Mouse (Mus musculus) heart, adult 9 months (tissue): ENCODE data around the gene Hsdl2.
"Not testable (repeated sequence)": the region's sequence is repeated elsewhere in the genome, so short reads cannot be mapped to it uniquely, and the experiment has no call there.

Experiments
- DNase-seq, 2 experiments: peaks; one replicate each; pipeline ENCODE4 v3.0.0; 2022; ENCODE audit warnings: low spot score in 2 of 2

Gene Hsdl2

DNA sequence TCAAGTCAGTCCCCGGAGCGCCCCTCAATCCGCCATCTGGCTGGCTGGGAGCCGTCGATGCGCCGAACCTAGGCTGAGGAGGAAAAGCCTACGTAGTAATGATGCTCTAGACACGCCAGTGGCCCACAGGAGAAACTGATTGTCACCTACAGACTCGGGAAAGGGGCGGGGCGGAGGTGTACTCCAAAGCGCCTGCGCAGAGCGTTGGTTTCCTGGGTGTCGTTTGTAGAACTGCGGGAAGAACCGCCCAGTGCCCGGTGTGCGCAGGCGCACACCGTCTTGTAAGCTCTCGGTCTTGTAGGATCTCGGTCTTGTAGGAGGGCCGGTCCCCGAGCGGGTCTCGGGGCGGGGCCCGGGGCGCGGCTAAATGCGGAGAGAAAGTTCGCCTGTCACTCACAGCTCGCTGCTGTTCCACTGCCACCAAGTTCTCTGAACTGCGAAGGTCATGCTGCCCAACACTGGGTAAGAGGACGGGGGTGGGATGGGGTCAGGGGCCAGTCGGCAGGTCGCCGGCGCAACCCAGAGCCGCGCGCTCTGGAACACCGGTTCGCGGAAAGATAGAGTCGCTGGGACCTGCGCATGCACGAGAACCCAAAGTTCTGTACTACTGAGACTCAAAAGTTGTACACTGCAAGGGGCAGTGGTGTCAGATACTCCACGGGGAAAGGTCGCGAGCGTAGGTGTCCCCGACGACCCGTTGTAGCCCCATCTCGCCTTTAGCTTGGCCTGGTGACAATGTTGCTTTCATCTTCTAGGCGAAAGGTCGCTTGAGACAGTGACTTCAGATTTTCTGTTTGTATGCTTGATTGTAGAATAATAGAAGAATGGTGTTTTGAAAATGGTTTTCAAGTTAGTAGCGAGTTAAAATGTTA, at the start of gene Hsdl2:
Gene Hsdl2, plus strand, starts transcription at position 250 of the 872 bp plus-strand sequence.
- DNase-seq = peak; percentile 98 to 99

DNA sequence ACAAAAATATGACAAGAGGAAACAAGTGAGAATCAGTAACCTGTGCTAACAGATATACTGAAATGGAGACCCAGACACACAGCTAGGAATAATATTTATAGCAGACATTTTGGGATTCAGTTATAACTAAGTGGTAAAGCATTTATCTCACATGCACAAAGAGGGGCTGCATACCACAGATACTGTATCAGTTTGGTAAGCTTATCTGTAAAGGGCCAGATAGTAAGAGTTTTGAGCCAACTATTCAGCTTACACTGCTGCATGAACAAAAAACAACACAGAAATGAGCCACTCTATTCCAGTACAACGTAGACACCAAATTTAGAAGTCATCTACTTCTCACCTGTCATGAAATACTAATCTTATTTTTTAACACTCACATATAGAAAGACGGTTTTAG, 48.1 kb upstream of the Hsdl2 start:
- DNase-seq = no peak

DNA sequence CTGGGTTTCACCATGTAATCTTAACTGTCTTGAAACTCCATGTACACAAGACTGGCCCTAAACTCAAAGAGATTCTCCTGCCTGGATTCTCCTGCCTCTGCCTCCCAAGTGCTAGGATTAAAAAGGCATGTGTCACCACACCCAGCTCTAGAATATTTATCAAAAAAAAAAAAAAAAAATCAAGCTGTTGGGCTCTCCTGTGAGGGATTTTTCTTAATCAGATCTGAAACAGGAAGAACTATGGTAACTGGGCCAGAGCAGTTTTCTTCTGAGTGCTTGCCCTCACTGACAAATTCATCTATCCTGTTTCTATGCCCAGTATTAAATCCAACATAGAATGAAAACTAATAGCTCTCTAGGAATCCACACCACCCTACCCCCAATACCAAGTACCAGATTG, 45.7 kb upstream of the Hsdl2 start:
- no peak for DNase-seq

DNA sequence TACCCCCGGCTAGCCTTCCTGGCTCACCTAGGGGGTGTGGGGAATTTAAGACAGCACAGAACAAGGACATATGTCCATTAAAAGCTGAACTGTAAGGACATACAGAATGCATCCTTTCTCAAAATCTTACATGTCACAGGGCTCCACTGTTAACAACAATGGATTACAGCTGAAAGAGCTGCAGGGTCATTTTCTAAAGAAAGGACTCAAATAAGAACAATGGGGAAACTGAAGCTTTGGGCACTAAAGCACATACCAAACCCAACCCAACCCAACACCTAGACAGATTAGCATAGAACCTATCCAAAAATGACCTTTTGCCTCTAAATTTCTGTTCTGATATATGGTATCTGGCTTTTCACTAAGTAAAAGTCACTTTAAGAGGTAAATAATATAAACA, 45.1 kb upstream of the Hsdl2 start:
- DNase-seq = no peak

DNA sequence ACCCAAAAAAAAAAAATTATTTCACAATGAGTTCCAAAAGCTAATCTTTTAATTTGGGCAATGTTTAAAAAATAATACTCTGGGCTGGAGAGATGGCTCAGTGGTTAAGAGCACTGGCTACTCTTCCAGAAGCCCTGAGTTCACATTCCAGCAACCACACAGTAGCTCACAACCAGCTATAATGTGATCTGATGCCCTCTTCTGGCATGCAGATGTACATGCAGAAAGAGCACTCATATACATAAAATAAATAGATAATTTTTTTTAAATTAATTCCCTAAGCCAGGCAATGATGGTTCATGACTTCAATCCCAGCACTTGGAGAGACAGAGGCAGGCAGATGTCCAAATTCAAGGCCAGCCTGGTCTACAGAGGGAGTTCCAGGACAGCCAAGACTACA, 38.4 kb upstream of the Hsdl2 start:
- DNase-seq = no peak

DNA sequence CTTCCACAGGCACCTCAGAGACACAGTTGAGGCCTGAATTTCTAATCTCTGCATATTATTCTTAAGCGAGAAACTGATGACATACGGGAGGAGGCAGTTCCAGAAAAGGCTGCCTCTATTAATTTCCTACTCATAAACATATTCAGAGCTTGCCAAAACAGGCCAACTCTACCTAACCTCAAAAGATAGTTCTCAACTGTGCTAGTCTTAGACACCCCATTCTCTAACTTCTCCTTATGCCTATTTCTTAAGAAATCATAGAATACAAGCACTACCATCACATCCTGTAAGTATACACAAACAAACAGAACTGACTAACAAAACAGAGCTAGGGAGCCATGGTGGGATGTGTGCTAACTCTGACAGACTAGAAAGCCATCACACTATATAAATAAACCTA, 36.7 kb upstream of the Hsdl2 start:
- no peak for DNase-seq

DNA sequence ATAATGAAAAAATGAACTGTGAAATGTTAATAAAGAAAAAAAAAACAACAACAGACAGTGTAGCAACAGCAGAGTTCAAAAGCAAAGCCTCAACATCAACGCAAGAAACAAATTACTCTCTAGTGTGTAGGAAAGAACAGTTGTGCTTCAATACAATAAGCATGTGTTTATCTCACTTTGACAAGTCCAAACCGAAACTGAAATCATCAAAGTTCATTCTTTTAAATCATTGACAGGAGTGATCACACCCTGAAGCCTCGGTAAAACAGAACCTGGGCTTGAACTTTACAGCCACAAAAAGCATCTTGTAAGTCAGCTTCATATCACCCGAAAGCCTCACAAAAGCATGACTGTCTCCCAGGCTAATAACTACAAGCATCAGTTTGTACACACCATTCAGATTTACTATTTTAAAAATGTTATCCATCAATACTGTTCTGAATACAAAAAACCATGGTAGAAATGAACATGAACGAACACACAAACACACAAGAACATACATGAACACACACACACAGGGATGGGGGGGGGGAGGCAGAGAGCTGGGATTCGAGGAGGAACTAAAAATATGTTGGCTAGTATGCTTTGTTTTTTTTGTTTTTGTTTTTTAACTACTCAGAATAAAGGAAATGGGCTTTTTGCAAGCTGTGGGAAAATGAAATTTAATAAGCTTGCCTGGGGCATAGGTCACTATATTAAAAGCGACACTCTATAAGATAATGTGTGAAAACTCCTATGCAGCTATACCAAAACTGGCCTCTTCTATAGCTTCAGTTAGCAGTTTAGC, 34.9 kb upstream of the Hsdl2 start:
- DNase-seq = no peak

DNA sequence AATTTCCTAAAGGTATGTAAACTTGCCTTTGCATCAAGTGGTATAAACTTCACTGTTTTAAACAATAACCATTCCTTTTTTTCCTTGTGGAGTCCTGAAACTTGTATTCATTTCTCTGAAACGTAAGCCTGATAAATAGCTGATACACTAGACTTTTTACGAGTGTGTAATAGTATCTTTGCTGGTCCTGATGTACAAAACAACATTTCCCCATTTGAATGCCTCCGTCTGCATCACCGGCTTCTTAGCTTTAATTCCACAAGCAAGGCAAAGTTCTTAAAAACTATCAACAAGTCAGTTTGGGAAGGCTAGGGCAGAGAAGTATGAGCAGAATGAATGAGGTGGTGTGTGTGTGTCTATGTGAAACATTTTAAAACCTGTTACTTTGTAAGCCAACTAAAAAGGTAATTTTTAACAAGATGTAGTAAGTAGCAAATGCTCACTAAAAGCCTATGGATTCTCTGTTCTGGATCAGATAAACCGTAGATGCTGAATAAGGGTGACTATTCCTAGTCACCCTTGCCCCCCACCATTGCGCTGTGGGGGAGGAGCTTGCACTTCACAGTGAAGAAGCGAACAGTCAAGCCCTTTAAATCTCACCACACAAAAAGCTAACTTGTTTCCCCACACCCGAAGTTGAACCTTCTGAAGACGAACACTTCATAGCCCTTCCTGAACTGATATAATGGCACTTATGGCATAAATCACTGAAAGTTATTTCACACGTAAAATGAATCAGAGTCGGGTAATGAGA, 34.0 kb upstream of the Hsdl2 start:
- DNase-seq = no peak

DNA sequence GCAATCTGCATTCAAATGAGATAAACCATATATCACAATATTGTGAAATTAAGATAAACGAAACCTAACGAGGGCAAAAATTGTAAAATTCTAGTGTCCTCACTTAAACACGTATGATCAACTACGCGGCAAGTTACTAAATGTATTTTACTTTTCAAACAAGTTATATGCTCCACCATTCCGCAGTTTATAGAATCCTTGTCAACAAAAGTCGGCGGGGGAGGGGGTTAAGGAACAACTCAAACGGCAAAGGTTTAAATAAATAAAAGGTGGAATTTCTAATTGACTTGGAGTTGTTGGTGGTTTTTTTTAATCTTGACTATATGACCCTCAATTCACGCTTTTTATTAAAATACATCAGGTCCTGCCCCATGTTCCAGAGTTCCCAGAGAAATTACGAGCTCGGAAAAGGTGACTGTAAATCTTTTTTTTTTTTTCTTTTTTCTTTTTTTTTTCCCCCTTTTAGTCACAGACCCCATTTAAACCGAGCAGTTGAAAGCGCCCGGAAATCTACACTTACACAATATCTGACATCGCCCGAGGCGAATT, 33.3 kb upstream of the Hsdl2 start:
- DNase-seq = no peak

DNA sequence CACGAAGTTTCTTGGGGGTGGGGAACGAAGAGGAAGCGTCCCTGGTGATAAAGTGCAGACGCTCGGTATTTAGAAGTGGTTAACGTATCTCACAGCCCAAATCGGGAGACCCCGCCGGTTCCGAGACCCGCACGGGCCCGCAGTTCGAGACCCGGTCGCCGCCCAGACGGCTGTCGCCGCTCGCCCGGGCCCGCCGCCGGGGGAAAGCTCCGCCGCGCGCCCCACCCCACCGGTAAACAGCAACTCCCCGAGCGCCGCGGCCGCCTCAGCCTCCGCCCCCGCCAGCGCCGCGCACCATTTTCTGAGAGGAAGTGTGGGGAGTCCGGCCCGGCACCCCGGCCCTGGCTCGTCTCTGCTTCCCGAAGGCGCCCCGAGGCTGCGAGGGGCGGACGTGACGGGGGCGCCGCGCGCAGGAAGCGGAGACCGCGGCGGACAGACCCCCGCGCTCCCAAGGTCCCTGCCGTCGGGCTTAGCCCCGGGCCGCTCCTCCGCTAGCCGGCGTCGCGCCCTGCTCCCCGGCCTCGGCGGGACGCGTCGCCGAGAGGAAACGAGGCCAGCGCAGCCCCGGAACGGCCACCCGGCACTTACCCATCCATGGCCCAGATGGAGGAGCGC, 32.7 kb upstream of the Hsdl2 start:
- peak; percentile 78 to 83 for DNase-seq

DNA sequence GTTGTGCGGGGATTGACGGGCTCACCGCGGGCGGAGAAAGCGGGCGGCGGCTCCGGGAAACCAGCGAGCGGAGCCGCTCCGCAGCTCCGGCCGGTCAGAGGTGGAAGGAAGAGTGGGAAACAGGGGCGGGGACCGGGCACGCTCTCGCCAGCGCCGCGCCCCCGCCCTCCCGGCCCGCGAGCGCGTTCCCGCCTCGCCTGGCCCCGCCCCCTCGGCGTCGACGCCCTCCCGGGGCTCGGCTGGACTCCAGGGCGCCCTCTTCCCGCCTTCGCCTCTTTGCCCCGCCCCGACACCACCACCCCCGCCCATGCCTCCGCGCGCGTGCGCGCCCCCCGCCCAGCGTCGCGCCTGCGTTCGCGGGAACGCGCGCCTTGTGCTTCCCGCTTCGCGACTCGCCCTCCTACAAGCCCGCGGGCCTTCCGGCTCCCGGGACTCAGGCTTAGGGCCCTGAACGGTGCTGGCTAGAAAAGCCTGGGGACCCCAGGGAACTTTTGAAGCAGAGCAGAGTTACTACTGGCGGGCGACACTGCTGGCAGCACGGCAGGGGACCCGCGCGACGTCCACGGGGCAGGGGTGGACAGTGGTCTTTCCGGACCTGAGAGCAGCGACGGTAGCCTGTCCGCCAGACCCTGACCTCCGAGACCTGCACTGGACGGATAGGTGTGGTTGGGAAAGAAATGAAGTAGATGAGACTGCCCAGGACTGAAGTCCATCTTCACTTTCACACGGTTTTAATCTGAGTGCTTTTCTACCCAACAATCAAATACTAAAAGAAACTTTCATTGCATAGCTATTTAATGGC, 32.0 kb upstream of the Hsdl2 start, which contains the start of gene Ptbp3:
Gene Ptbp3, minus strand, starts transcription at position 190 of the 802 bp plus-strand sequence.
- DNase-seq = peak; percentile 89 to 90

DNA sequence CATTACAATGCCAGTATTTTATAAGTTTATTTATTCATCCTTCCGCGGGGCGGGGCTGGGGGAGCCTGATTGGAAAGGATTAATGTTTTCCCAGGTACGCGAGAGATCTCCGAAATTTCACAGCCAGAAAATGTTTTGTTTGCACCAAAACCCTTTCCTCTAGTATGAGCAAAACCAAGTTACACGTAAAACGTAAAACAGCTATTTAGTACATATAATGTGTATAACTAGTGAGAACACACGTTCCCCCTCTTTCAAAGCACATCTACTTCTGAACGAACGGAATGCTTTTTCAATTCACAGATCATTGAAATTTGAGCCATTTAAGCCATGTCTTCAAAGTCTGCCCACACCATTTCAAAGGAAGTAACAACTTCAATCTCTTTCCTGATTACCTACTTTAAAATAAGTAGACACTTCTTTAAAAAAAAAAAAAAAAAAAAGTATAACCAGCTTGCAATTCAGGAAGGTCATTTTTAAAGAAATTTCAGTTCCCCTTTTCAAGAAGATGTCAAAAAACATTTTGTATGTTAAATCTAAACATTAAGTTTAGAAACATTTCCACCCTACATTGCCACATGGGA, 31.3 kb upstream of the Hsdl2 start:
- no peak for DNase-seq

DNA sequence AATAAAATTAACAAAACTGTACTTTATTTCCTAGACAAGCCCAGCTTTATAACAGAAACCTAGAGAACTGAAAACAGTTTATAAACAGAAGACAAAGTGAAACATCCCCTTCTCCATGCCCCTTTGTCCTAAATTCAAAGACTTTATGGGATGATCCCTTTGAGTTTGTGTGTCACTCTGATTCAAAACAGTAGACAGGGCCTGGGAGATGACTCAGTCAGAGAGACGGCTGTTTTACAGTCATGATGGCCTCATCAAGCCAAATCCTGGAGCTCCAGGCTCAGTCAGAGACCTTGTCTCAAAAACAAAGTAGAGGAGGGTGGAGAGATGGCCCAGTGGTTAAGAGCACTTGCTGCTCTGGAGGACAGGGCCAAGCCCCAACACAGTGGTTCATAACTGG, 29.5 kb upstream of the Hsdl2 start:
- DNase-seq = no peak

DNA sequence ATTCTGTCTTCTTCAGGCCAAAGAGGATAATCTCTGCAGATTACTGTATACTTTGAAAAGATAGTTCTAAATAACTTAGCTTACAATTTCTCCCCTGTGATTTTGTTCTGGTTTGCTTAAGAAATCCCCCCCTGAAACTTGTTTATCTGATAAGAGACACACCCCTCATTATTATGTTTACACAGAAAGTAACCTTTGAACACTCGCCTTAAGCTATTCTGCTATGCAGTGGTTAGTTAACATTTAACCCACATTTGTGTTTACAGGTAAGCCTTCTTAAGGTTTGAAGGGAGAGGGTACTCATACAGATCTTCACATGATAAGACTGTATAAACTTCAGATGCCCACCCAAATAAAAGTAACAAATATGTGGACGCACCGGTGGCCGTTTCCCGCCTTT, 28.5 kb upstream of the Hsdl2 start:
- no peak for DNase-seq

DNA sequence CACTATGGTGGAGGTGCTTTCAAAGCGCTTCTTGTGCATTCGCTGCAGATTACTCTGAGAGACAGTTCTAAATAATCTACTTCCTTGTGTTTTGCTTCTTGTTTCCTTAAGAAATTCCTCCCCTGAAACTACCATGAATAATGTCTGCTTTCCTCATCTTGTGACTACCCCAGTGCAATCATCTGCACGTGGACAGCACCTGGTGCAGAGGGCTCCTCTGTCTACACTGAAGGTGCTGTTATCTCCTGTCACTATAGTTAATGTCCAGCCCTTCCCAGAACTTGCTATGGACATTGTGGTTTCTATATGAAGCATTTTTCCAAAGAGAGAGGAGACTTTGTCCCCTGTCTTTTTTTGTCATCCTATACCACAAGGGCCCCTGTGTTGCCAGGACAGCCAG, 27.8 kb upstream of the Hsdl2 start:
- DNase-seq = no peak

DNA sequence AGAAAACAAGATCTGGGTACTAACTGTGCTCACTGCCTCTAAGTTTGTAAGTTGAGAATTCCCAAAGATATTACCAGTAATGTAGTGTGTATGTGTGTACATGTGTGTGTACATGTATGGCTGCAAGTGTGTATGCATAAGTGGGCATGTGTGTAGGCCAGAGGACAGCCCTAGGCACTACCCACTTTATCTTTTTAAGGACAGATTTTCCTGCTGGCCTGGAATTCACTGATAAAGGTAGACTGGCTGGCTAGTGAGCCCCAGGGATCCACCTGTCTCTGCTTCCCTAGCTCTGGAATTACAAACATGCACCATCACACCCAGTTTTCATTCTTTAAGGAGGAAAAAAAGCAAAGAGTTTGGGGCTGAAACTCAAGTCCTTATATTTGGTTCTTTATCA, 26.2 kb upstream of the Hsdl2 start:
- no peak for DNase-seq

DNA sequence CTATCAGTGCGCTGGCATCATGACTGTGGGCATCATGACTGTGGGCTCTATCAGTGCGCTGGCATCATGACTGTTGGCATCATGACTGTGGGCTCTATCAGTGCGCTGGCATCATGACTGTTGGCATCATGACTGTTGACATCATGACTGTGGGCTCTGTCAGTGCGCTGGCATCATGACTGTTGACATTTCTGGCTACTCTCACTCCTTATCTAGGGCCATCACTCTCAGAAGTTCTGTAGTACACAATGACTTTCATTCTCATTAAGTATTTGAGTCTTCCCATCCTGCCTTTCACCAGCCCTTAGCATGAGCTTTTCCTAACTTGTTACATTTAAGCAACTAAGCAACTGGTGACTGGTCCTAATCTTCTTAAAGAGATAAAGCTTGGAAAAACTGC, 24.0 kb upstream of the Hsdl2 start:
- DNase-seq = not testable (repeated sequence)

DNA sequence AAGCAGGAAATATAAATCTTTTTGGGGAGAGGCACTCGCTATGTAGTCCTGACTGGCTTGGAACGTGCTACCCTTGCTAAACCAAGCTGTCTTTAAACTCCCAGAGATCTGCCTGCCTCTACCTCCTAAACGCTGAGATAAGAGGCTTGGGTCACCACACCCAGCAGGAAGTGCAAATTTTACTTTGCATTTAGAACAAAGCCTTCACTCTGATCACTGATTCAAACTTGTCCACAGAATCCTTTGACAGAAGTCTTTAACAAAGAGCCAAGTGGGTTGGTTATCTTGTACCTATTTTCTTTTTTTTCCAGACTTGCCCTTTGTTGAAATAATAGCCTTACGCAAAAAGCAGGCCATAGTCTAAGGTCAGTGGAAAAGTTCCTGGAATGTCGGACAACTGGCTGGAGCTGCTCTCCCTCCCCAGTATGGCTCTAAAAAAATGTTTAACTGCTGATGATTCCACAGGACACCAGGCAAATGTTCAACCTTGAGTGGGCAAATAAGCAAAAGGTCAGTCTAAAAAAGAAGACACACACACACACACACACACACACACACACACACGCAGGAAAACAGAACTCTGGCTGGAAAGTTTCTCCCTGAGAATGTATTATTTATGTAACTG, 23.2 kb upstream of the Hsdl2 start:
- no peak for DNase-seq

DNA sequence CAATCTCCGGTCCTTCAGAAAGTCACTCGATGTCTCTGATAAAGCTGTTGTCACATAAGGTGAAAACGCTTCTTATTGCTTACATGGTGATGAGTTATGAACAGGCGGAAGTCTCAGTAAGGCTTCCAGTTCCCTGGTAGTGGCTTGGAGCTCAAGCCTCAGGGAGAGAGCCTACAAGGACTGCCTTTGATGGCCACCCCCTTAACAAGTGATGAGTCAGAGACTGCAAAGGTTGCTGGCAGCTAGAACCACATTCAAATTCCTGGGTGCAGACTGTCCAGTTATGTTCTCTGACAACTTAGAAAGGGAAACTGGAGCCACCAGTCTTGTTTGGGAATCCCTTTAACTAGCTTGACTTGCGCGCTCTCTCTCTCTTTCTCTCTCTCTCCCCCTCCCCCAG, 21.2 kb upstream of the Hsdl2 start:
- DNase-seq = no peak

DNA sequence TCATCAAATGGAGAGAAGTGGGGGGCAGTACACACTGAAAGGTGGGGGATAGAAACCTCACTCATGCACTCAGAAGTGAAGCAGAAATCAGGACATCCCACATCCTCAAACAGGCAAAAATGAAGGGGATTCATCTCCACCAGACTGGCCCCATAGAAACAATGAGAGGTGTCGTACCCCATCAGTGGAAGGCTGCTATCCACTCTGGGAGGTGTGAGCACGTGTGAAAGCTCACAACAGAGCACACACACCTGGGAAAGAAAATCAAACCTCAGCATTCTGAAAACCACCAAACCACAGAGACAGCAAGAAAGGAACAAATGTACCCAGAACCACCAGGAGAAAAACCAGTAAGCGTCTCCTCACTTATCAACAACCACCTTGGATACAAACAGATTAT, 17.2 kb upstream of the Hsdl2 start:
- DNase-seq = no peak
